Mouse (Mus musculus): Measurements from ENCODE around the gene Btn1a1.

Gene Btn1a1

GRCm38 (mm10) chr13:23412630-23413521 is 52.8 kb downstream of the Btn1a1 start:
- no peak for DNase-seq (ENCODE audit: low spot score)

DNA sequence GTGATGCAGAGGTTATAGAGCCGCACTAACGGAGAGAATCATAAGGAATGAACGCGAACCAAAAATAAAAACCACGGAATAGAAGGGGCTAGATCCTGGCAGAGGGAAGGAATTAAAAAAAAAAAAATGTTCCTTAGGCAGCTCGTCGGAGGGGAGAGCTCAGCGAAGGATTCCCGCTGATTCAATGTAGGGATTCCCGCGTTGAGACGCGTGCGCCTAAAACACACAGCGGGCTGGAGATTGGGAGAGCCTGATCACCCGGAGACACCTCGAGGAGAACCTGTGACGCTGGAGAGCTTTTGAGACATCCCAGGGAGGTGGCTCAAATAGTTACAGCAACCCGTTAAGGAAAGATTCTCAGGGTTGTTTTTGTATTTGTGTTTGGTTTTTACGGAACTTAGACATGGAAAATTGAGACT is 53.5 kb downstream of the Btn1a1 start:
- peak; percentile 47 for DNase-seq (ENCODE audit: low spot score)

- DNase-seq (ENCODE audit: low spot score) = peak; percentile 45
These were observed 54.1 kb downstream of the Btn1a1 start for GRCm38 (mm10) chr13:23411311-23412210.

- DNase-seq (ENCODE audit: low spot score) = no peak
These were observed 55.1 kb downstream of the Btn1a1 start for GRCm38 (mm10) chr13:23410632-23411031.

Data from testis, postnatal 10 days (tissue).